Mouse (Mus musculus) ovary, adult 18-20 months (tissue): ENCODE results near the gene Gabra3.

Source experiments
- DNase-seq: peaks from one replicate; pipeline ENCODE4 v3.0.0; 2022; ENCODE audit warnings: low spot score, mixed read lengths

Gene Gabra3

GRCm38 (mm10) chrX:72656230-72656898 lies at the start of gene Gabra3:
Gene Gabra3 (minus strand): TSS chrX:72656848.
- DNase-seq = no peak

GRCm38 (mm10) chrX:72655789-72656188 lies 859 bp downstream of the Gabra3 start:
- no peak for DNase-seq

GRCm38 (mm10) chrX:72655381-72655780 lies 1.3 kb downstream of the Gabra3 start:
- no peak for DNase-seq

GRCm38 (mm10) chrX:72650688-72651087 lies 6.0 kb downstream of the Gabra3 start:
- DNase-seq = no peak

GRCm38 (mm10) chrX:72644691-72645090 lies 12.0 kb downstream of the Gabra3 start:
- no peak for DNase-seq

GRCm38 (mm10) chrX:72497284-72497683 lies 159.4 kb downstream of the Gabra3 start:
- DNase-seq = no peak

- DNase-seq = no peak
Observed at GRCm38 (mm10) chrX:72489806-72490205, 166.8 kb downstream of the Gabra3 start.

GRCm38 (mm10) chrX:72386758-72387157 lies 269.9 kb downstream of the Gabra3 start, which contains the start of gene Magea10:
Gene Magea10 (minus strand): TSS chrX:72386858.
- DNase-seq = no peak
